Mouse (Mus musculus) lung, adult 2 months (tissue): Measurements from ENCODE around the gene Ecm2.

Experiments used
- CTCF ChIP-seq: fragments of 200-500 bp; IDR thresholded peaks from 2 replicates; pipeline ENCODE4 v1.5.1; 2011; ENCODE audit warnings: mild to moderate bottlenecking, low read length, control low read depth; ENCODE audit not compliant: insufficient read depth
- POLR2A ChIP-seq: fragments of 200-500 bp; IDR thresholded peaks from 2 replicates; pipeline ENCODE4 v1.6.1; 2011; ENCODE audit warnings: low read depth, mild to moderate bottlenecking, control low read depth, low read length, borderline replicate concordance; ENCODE audit errors: extremely low read depth

DNA sequence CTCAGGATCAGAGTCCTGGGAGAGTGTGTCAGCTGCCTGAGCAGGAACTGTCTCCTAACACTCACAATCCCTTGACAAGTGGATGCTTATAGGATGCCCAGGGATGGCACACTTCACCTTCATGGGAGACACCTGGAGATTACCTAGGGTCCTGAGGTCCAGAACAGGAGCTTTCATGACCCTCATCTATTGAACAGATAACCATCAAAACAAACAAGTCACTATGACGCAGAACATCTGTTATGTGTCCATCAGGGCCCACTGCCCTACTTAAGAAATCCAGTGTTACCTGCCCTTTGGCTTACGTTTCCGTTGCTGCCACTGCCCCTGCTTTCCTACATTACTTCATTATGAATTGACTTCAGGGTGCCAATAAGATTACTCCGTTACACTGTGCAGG lies 1.2 kb downstream of the Ecm2 start:
- TF ChIP-seq CTCF (no peak), POLR2A (no peak)
